Mouse (Mus musculus) myocyte (in vitro differentiated cells): ENCODE data around the gene Ube2o. TPM values are rescaled to one million over a fixed set of nuclear protein-coding genes. Genes with fewer than 3 reads are reported as not detected.

ENCODE experiments used
- H3K27me3 ChIP-seq: one replicate; pipeline ENCODE4 v1.6.1; 2011; ENCODE audit not compliant: control insufficient read depth, insufficient read depth, insufficient read length
- H3K36me3 ChIP-seq: one replicate; pipeline ENCODE4 v1.6.1; 2011; ENCODE audit not compliant: control insufficient read depth, insufficient read depth
- H3K4me2 ChIP-seq: one replicate; pipeline ENCODE4 v1.6.1; 2011; ENCODE audit warnings: low read depth, control low read depth
- H3K4me3 ChIP-seq: one replicate; pipeline ENCODE4 v1.5.1; 2011; ENCODE audit warnings: mild to moderate bottlenecking, control low read depth, moderate library complexity
- H3K79me2 ChIP-seq: one replicate; pipeline ENCODE4 v1.6.1; 2011; ENCODE audit not compliant: control insufficient read depth, insufficient read depth
- H3ac ChIP-seq: one replicate; pipeline ENCODE4 v1.6.1; 2011; ENCODE audit not compliant: control insufficient read depth, insufficient read length
- CEBPB ChIP-seq: IDR thresholded peaks from 2 replicates; pipeline ENCODE4 v1.6.1; 2011; ENCODE audit warnings: mild to moderate bottlenecking, moderate library complexity; ENCODE audit not compliant: poor library complexity, insufficient read depth, severe bottlenecking
- E2F4 ChIP-seq: IDR thresholded peaks from one replicate; pipeline ENCODE4 v1.6.1; 2011; ENCODE audit warnings: mild to moderate bottlenecking, control low read depth, moderate library complexity; ENCODE audit not compliant: insufficient read depth
- MAX ChIP-seq: IDR thresholded peaks from one replicate; pipeline ENCODE4 v1.6.1; 2011; ENCODE audit warnings: low read depth, mild to moderate bottlenecking, control low read depth
- MYOD1 ChIP-seq, 3 experiments: IDR thresholded peaks; one replicate each; pipeline ENCODE4 v1.6.1; 2011; ENCODE audit warnings: control low read depth in 2 of 3, low read depth in 2 of 3, mild to moderate bottlenecking in 2 of 3, moderate library complexity in 1 of 3; ENCODE audit not compliant: insufficient read length in 2 of 3, control insufficient read depth in 1 of 3
- MYOG ChIP-seq, 3 experiments: IDR thresholded peaks; one replicate each; pipeline ENCODE4 v1.6.1; 2011; ENCODE audit warnings: control low read depth in 2 of 3, low read depth in 2 of 3, mild to moderate bottlenecking in 2 of 3; ENCODE audit not compliant: insufficient read length in 2 of 3, control insufficient read depth in 1 of 3, insufficient read depth in 1 of 3
- POLR2A ChIP-seq: IDR thresholded peaks from one replicate; pipeline ENCODE4 v1.6.1; 2011; ENCODE audit warnings: low read depth, mild to moderate bottlenecking, control low read depth, moderate library complexity; ENCODE audit not compliant: insufficient read length
- POLR2AphosphoS2 ChIP-seq: IDR thresholded peaks from one replicate; pipeline ENCODE4 v1.6.1; 2011; ENCODE audit warnings: low read depth, control low read depth; ENCODE audit not compliant: insufficient read length
- REST ChIP-seq: IDR thresholded peaks from one replicate; pipeline ENCODE4 v1.6.1; 2011; ENCODE audit warnings: mild to moderate bottlenecking, control low read depth, moderate library complexity; ENCODE audit not compliant: insufficient read depth, insufficient read length
- SRF ChIP-seq: IDR thresholded peaks from one replicate; pipeline ENCODE4 v1.6.1; 2011; ENCODE audit warnings: low read depth; ENCODE audit not compliant: control insufficient read depth, insufficient read length
- TCF12 ChIP-seq: IDR thresholded peaks from one replicate; pipeline ENCODE4 v1.6.1; 2011; ENCODE audit warnings: mild to moderate bottlenecking, control low read depth; ENCODE audit not compliant: poor library complexity, insufficient read depth, severe bottlenecking
- TCF3 ChIP-seq: IDR thresholded peaks from one replicate; pipeline ENCODE4 v1.6.1; 2011; ENCODE audit warnings: low read depth, control low read depth; ENCODE audit not compliant: insufficient read length
- USF1 ChIP-seq: IDR thresholded peaks from one replicate; pipeline ENCODE4 v1.6.1; 2011; ENCODE audit warnings: low read depth, mild to moderate bottlenecking, control low read depth, moderate library complexity
- polyA plus RNA-seq: library from polyadenylated mRNA; unstranded; fragments of >200 nt; fragmentation: generic; extraction: Trizol; gene quantifications from one replicate; pipeline ENCODE4 v1.2.1, GENCODE M21; 2012; ENCODE audit warnings: missing spikeins

Ube2o gene
- polyA plus RNA-seq, 1 experiment, result 27.1 TPM

- H3K4me3 ChIP-seq, result no peak overlapping the region
Observed at GRCm38 (mm10) chr11:116571767-116572679, 9.2 kb downstream of the Ube2o start.

GRCm38 (mm10) chr11:116570821-116571220 is 10.4 kb downstream of the Ube2o start:
- no peak overlapping the region for H3K4me3 ChIP-seq
- H3K27me3 ChIP-seq, result no peaks in the 10 kb centered on the region
- H3K36me3 ChIP-seq, result no peaks in the 10 kb centered on the region
- no peak overlapping the region for H3ac ChIP-seq
- no peak overlapping the region for H3K4me2 ChIP-seq
- TF ChIP-seq POLR2AphosphoS2, result no peak
- no peak for TF ChIP-seq SRF
- peaks cover 85% of the 10 kb centered on the region for H3K79me2 ChIP-seq

More at GRCm38 (mm10) chr11:116571767-116572679, 9.2 kb downstream of the Ube2o start:
- H3K79me2 ChIP-seq, result peaks cover 85% of the 10 kb centered on the region
- H3K27me3 ChIP-seq, result no peaks in the 10 kb centered on the region
- H3K36me3 ChIP-seq, result no peaks in the 10 kb centered on the region
- TF ChIP-seq USF1, result no peak
- TF ChIP-seq E2F4, result no peak
- no peak for TF ChIP-seq MYOG (IDR thresholded peaks at IDR 0.05; ENCODE audit: control insufficient read depth in 1 of 3, insufficient read depth in 1 of 3, insufficient read length in 2 of 3, low read depth in 2 of 3)
- no peak for TF ChIP-seq MAX
- no peak overlapping the region for H3K4me2 ChIP-seq
- no peak overlapping the region for H3ac ChIP-seq

GRCm38 (mm10) chr11:116567531-116567930 is 13.7 kb downstream of the Ube2o start:
- no peak for TF ChIP-seq MAX
- TF ChIP-seq TCF3, result no peak
- no peak for TF ChIP-seq TCF12
- TF ChIP-seq E2F4, result no peak
- TF ChIP-seq SRF, result no peak
- TF ChIP-seq CEBPB, result no peak
- no peak for TF ChIP-seq POLR2AphosphoS2
- no peak for TF ChIP-seq USF1
- TF ChIP-seq MYOG (IDR thresholded peaks at IDR 0.05; ENCODE audit: control insufficient read depth in 1 of 3, insufficient read depth in 1 of 3, insufficient read length in 2 of 3, low read depth in 2 of 3), result no peak
- no peak for TF ChIP-seq MYOD1 (IDR thresholded peaks at IDR 0.05; ENCODE audit: control insufficient read depth in 1 of 3, insufficient read length in 2 of 3, low read depth in 2 of 3)
- TF ChIP-seq POLR2A, result no peak
- TF ChIP-seq REST, result no peak
- Histone ChIP-seq H3K27me3 (no peaks in the 10 kb centered on the region), H3K4me3 (no peak overlapping the region), H3K79me2 (peaks cover 86% of the 10 kb centered on the region), H3K36me3 (no peaks in the 10 kb centered on the region), H3ac (no peak overlapping the region), H3K4me2 (no peak overlapping the region)

GRCm38 (mm10) chr11:116565283-116566041 is 15.8 kb downstream of the Ube2o start:
- no peak overlapping the region for H3K4me3 ChIP-seq
- H3K36me3 ChIP-seq, result no peaks in the 10 kb centered on the region
- TF ChIP-seq POLR2AphosphoS2 (no peak), TCF12 (no peak), POLR2A (no peak), TCF3 (no peak), REST (no peak), SRF (no peak), USF1 (no peak), MAX (no peak), MYOG (IDR thresholded peaks at IDR 0.05; ENCODE audit: control insufficient read depth in 1 of 3, insufficient read depth in 1 of 3, insufficient read length in 2 of 3, low read depth in 2 of 3) (no peak), E2F4 (no peak), CEBPB (no peak), MYOD1 (IDR thresholded peaks at IDR 0.05; ENCODE audit: control insufficient read depth in 1 of 3, insufficient read length in 2 of 3, low read depth in 2 of 3) (no peak)

GRCm38 (mm10) chr11:116556308-116556707 is 24.9 kb downstream of the Ube2o start:
- no peak overlapping the region for H3ac ChIP-seq
- H3K4me3 ChIP-seq, result no peak overlapping the region
- TF ChIP-seq TCF3 (no peak), POLR2A (no peak), USF1 (no peak), SRF (no peak), POLR2AphosphoS2 (no peak), MYOD1 (IDR thresholded peaks at IDR 0.05; ENCODE audit: control insufficient read depth in 1 of 3, insufficient read length in 2 of 3, low read depth in 2 of 3) (no peak), E2F4 (no peak), REST (no peak), CEBPB (no peak), TCF12 (no peak), MYOG (IDR thresholded peaks at IDR 0.05; ENCODE audit: control insufficient read depth in 1 of 3, insufficient read depth in 1 of 3, insufficient read length in 2 of 3, low read depth in 2 of 3) (no peak), MAX (no peak)
- no peaks in the 10 kb centered on the region for H3K27me3 ChIP-seq
- H3K36me3 ChIP-seq, result no peaks in the 10 kb centered on the region
- H3K4me2 ChIP-seq, result no peak overlapping the region
- peaks cover 15% of the 10 kb centered on the region for H3K79me2 ChIP-seq

More at GRCm38 (mm10) chr11:116565283-116566041, 15.8 kb downstream of the Ube2o start:
- Histone ChIP-seq H3ac (no peak overlapping the region), H3K79me2 (peaks cover 71% of the 10 kb centered on the region), H3K27me3 (no peaks in the 10 kb centered on the region), H3K4me2 (no peak overlapping the region)
